Mouse (Mus musculus) lung, postnatal 0 days (tissue): ENCODE measurements at regions not wholly inside any gene's neighbourhood (a gene's known extent, or its start where the extent isn't known, plus 50 kb on each side); places are given as distances from the start of the nearest gene placed in this dataset.

Source experiments
- CTCF ChIP-seq: IDR thresholded peaks from 2 replicates; pipeline ENCODE4 v1.5.1; 2016; ENCODE audit warnings: antibody characterized with exemption, mild to moderate bottlenecking
- EP300 ChIP-seq: IDR thresholded peaks from 2 replicates; pipeline ENCODE4 v1.6.1; 2016; ENCODE audit warnings: antibody characterized with exemption, mild to moderate bottlenecking, control low read depth

GRCm38 (mm10) chr5:3269760-3270159, 71.5 kb upstream of the Cdk6 start:
- TF ChIP-seq CTCF (no peak), EP300 (no peak)
